Mouse (Mus musculus) hindbrain, embryonic 11.5 days (tissue): ENCODE measurements at regions not wholly inside any gene's neighbourhood (a gene's known extent, or its start where the extent isn't known, plus 50 kb on each side); places are given as distances from the start of the nearest gene placed in this dataset.

Experiments used
- ATAC-seq: fragments of 200-750 bp; cut with Nextera tagmentation; 2 replicates; pipeline ENCODE4 v1.8.0; 2017; ENCODE audit warnings: mild to moderate bottlenecking, moderate TSS enrichment, moderate library complexity; ENCODE audit not compliant: low FRiP score
- DNase-seq: peaks from one replicate; pipeline ENCODE4 v3.0.0-alpha.2; 2015; ENCODE audit warnings: low spot score
- H3K27ac ChIP-seq: fragments of 300-500 bp; sonication (generic); 2 replicates; pipeline ENCODE4 v1.5.1; 2014; ENCODE audit warnings: mild to moderate bottlenecking, low read depth, low read length
- H3K27me3 ChIP-seq: fragments of 300-500 bp; sonication (generic); 2 replicates; pipeline ENCODE4 v1.6.1; 2014; ENCODE audit warnings: mild to moderate bottlenecking, low read length, moderate library complexity, mixed read lengths; ENCODE audit not compliant: control insufficient read depth, insufficient read depth
- H3K36me3 ChIP-seq: fragments of 300-500 bp; sonication (generic); 2 replicates; pipeline ENCODE4 v1.6.1; 2014; ENCODE audit warnings: mild to moderate bottlenecking, low read length, moderate library complexity, mixed read lengths; ENCODE audit not compliant: control insufficient read depth, insufficient read depth
- H3K4me1 ChIP-seq: fragments of 300-500 bp; sonication (generic); replicated peaks from 2 replicates; pipeline ENCODE4 v1.6.1; 2014; ENCODE audit warnings: low read length, mixed read lengths; ENCODE audit not compliant: control insufficient read depth, insufficient read depth
- H3K4me2 ChIP-seq: fragments of 300-500 bp; sonication (generic); replicated peaks from 2 replicates; pipeline ENCODE4 v1.6.1; 2014; ENCODE audit warnings: mild to moderate bottlenecking, low read depth, low read length
- H3K4me3 ChIP-seq: fragments of 300-500 bp; sonication (generic); 2 replicates; pipeline ENCODE4 v1.5.1; 2014; ENCODE audit warnings: low read depth, low read length
- H3K9ac ChIP-seq: fragments of 300-500 bp; sonication (generic); 2 replicates; pipeline ENCODE4 v1.6.1; 2014; ENCODE audit warnings: low read depth, low read length
- H3K9me3 ChIP-seq: fragments of 300-500 bp; sonication (generic); 2 replicates; pipeline ENCODE4 v1.6.1; 2016; ENCODE audit warnings: low read length; ENCODE audit not compliant: control insufficient read depth
- WGBS: fragments of 180-500 bp; shearing (Covaris S2); extraction: QIAGEN DNeasy Blood & Tissue Kit; methylation state at CpG from one replicate; pipeline ENCODE4 v1.1.7; 2014; 5-methylcytosine and 5-hydroxymethylcytosine counted together

- Histone ChIP-seq H3K36me3 (no peaks in the 10 kb centered on the region), H3K4me2 (no peak overlapping the region), H3K27ac (no peak overlapping the region), H3K9me3 (no peaks in the 10 kb centered on the region), H3K9ac (no peak overlapping the region), H3K27me3 (peaks cover 42% of the 10 kb centered on the region), H3K4me3 (no peak overlapping the region), H3K4me1 (peaks cover 14% of the 10 kb centered on the region; the same call in 1 of the 2 replicates)
- ATAC-seq, result no peak
- no peak for DNase-seq
- WGBS, result 13% methylated on average over 6 of the region's 7 CpGs
These were observed 102.5 kb upstream of the Unc5b start for GRCm38 (mm10) chr10:60933891-60934290.

GRCm38 (mm10) chr10:60932855-60933254, 101.5 kb upstream of the Unc5b start:
- Histone ChIP-seq H3K36me3 (no peaks in the 10 kb centered on the region), H3K27me3 (peaks cover 51% of the 10 kb centered on the region)

GRCm38 (mm10) chr10:60931891-60932378, 100.6 kb upstream of the Unc5b start:
- no peak overlapping the region for H3K4me2 ChIP-seq
- no peaks in the 10 kb centered on the region for H3K9me3 ChIP-seq
- H3K9ac ChIP-seq, result no peak overlapping the region
- no peaks in the 10 kb centered on the region for H3K36me3 ChIP-seq
- H3K4me1 ChIP-seq, result peaks cover 8% of the 10 kb centered on the region; the same call in 1 of the 2 replicates
- no peak for DNase-seq
- WGBS, result 63% methylated on average over 22 of the region's 22 CpGs
- no peak overlapping the region for H3K27ac ChIP-seq
- ATAC-seq, result no peak
- H3K27me3 ChIP-seq, result peaks cover 58% of the 10 kb centered on the region
- no peak overlapping the region for H3K4me3 ChIP-seq

More at GRCm38 (mm10) chr10:60932855-60933254, 101.5 kb upstream of the Unc5b start:
- Histone ChIP-seq H3K4me3 (no peak overlapping the region), H3K9me3 (no peaks in the 10 kb centered on the region), H3K4me1 (peaks cover 14% of the 10 kb centered on the region; the same call in 1 of the 2 replicates), H3K27ac (no peak overlapping the region), H3K9ac (no peak overlapping the region), H3K4me2 (no peak overlapping the region)
- WGBS, result 33% methylated on average over 3 of the region's 3 CpGs
- no peak for ATAC-seq
- DNase-seq, result no peak

- no peak overlapping the region for H3K27ac ChIP-seq
- ATAC-seq (no peak), DNase-seq (no peak)
- H3K36me3 ChIP-seq, result no peaks in the 10 kb centered on the region
- peaks cover 63% of the 10 kb centered on the region for H3K27me3 ChIP-seq
- no peaks in the 10 kb centered on the region for H3K9me3 ChIP-seq
- no peak overlapping the region for H3K4me3 ChIP-seq
- H3K4me2 ChIP-seq, result no peak overlapping the region
- H3K9ac ChIP-seq, result no peak overlapping the region
- H3K4me1 ChIP-seq, result peaks cover 9% of the 10 kb centered on the region
- 72% methylated on average over 7 of the region's 7 CpGs for WGBS
These were observed 97.3 kb upstream of the Unc5b start for GRCm38 (mm10) chr10:60928646-60929045.

GRCm38 (mm10) chr10:60928164-60928563, 96.8 kb upstream of the Unc5b start:
- DNase-seq (no peak), ATAC-seq (no peak)
- Histone ChIP-seq H3K36me3 (no peaks in the 10 kb centered on the region), H3K4me1 (peaks cover 9% of the 10 kb centered on the region), H3K27ac (no peak overlapping the region), H3K9ac (no peak overlapping the region), H3K4me3 (no peak overlapping the region), H3K27me3 (peaks cover 65% of the 10 kb centered on the region), H3K4me2 (no peak overlapping the region), H3K9me3 (no peaks in the 10 kb centered on the region)
- WGBS, result 72% methylated on average over 8 of the region's 8 CpGs

- peaks cover 9% of the 10 kb centered on the region for H3K4me1 ChIP-seq
- 89% methylated on average over 12 of the region's 12 CpGs for WGBS
- no peaks in the 10 kb centered on the region for H3K36me3 ChIP-seq
- DNase-seq (no peak), ATAC-seq (no peak)
- H3K27ac ChIP-seq, result no peak overlapping the region
- no peak overlapping the region for H3K4me3 ChIP-seq
- no peak overlapping the region for H3K4me2 ChIP-seq
- H3K27me3 ChIP-seq, result peaks cover 72% of the 10 kb centered on the region
- H3K9me3 ChIP-seq, result no peaks in the 10 kb centered on the region
- no peak overlapping the region for H3K9ac ChIP-seq
These were observed 95.3 kb upstream of the Unc5b start for GRCm38 (mm10) chr10:60926632-60927031.

- 68% methylated on average over 2 of the region's 2 CpGs for WGBS
- Histone ChIP-seq H3K27ac (no peak overlapping the region), H3K27me3 (peaks cover 68% of the 10 kb centered on the region), H3K9ac (no peak overlapping the region), H3K4me1 (peaks cover 9% of the 10 kb centered on the region), H3K4me3 (no peak overlapping the region), H3K36me3 (no peaks in the 10 kb centered on the region), H3K9me3 (no peaks in the 10 kb centered on the region), H3K4me2 (no peak overlapping the region)
- DNase-seq, result no peak
- ATAC-seq, result no peak
These were observed 94.3 kb upstream of the Unc5b start for GRCm38 (mm10) chr10:60925644-60926043.

GRCm38 (mm10) chr10:60925198-60925597, 93.8 kb upstream of the Unc5b start:
- Histone ChIP-seq H3K9me3 (no peaks in the 10 kb centered on the region), H3K36me3 (no peaks in the 10 kb centered on the region), H3K4me3 (no peak overlapping the region), H3K4me1 (peaks cover 9% of the 10 kb centered on the region), H3K27ac (no peak overlapping the region), H3K4me2 (no peak overlapping the region), H3K9ac (no peak overlapping the region), H3K27me3 (peaks cover 70% of the 10 kb centered on the region)
- 42% methylated on average over 2 of the region's 2 CpGs for WGBS
- no peak for DNase-seq
- ATAC-seq, result no peak

GRCm38 (mm10) chr10:60923806-60924205, 92.4 kb upstream of the Unc5b start:
- Histone ChIP-seq H3K4me3 (no peak overlapping the region), H3K4me2 (no peak overlapping the region), H3K36me3 (no peaks in the 10 kb centered on the region), H3K9me3 (no peaks in the 10 kb centered on the region), H3K27me3 (peaks cover 67% of the 10 kb centered on the region), H3K27ac (no peak overlapping the region), H3K4me1 (peaks cover 4% of the 10 kb centered on the region), H3K9ac (no peak overlapping the region)
- ATAC-seq, result peak; percentile 56; the same call in 1 of the 2 replicates
- peak; percentile 44 for DNase-seq
- WGBS, result 27% methylated on average over 11 of the region's 11 CpGs
